Mouse (Mus musculus) kidney, postnatal 4 days (tissue): Measurements from ENCODE around the gene Kit.

Experiments used
- DNase-seq, 2 experiments: peaks; one replicate each; pipeline ENCODE4 v3.0.0; 2021; ENCODE audit warnings: mixed read lengths in 2 of 2

Kit gene

DNA sequence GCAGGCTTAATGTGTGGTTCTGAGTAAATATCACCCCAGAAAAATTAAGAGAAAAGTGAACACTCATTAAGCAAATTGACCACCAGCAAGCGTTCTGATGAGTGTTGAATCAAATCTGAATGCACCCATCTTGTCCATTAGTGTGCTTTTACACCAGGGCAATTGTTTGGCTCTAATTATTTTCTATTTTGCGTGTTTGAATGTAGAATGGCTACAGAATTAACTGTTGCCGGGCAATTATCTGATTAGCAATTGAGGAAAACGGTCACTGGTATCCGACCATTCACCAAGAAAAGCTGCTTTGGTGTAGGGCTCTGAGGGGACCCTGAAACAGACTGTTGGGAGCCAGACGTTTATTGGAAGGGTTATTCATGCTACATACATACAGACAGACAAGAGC lies 16.2 kb downstream of the Kit start:
- DNase-seq, result no peak

DNA sequence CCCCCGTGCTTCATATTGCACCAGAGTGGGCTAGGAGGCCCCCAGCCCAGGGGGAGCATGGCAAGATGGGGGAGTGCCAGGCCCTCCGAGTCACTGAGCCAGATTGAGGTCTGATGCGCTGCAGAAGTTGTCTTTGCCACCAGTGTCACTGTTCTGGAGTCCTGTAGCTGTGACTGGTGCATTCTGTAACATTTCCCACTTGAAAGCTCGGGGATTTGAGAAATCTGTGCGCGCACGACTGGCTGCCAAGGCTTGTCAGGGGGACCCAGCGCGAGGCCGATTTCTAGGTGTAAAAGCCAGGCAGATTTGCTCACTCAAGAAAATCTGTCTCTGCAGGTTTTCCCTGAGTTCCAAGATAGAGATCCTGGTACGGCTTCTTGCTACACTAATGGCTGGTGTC lies 16.9 kb downstream of the Kit start:
- no peak for DNase-seq

DNA sequence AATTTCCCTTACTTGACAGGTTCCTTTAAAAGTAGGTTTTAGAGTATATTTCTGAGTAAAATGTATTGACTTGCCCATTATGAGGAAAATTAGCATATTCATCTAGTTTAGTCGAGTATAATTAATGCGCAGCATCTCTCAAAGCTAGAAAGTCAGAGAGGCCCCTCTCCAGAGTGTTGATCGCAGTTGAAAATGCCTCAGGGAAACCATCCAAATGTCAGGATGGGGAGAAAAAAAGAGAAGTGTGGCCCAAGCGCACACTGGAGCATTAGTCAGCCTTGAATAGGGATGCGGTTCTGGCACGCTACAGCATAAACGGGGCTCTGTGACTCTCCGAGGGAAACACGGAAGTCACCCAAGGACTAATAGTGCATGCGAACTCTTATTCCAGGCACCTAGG lies 20.6 kb downstream of the Kit start:
- no peak for DNase-seq

DNA sequence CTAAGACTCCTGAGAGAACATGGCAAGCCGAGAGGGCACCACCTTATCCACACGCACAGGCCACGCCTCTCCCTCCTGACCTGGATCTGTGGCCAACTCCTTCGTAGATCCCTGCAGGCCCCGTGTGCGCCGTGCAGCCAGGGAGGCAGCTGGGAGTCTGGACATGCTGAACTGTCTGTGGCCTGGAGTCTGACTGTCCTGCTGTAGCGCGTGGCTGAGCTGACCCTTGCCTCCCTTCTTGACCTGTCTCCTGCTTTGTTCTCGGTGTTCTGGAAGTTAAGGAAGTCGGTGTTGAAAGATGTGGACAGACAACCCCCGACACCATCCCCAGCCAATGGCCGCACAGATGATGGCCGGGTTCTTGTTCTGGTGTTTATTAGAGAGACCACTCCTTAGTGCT lies 21.5 kb downstream of the Kit start:
- DNase-seq, result peak; percentile 32 to 51

DNA sequence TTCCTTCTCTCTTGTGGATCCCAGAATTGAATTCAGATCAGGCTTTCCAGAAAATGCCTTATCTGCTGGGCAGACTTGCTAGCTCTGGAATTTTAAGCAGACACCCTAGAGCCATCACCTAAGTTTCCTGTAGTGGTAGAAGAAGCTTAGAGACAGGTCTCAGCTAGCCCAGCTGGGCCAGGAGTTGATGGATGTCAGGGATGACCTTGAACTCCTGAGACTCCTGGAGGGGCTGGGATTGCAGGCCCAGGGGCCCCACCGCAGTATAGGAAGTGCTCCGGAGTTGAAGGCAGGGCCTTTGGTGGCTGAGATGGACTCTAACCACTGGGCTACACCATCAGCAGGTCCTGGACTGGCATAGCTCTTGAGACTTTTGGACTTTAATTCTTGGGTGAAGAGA lies 22.6 kb downstream of the Kit start:
- no peak for DNase-seq

DNA sequence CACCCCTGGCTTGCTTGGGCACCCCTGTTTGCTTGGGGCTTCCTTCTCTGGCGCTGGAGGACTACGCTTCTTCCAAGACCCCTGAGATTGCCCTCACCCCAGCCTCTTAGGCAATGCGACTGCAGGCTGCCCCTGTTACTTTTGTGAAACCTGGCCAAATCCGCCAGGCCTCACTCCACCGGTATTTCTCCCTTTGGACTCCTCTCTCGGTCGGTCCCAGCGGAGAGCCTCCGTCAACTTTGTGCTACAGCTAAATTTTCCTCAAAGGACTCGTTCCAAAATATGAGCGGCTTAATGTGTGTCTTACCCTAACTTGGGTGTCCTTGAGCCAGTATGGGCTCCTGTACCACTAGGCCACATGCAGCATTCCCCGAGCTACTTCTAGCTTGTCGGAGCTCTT lies 23.8 kb downstream of the Kit start:
- no peak for DNase-seq

DNA sequence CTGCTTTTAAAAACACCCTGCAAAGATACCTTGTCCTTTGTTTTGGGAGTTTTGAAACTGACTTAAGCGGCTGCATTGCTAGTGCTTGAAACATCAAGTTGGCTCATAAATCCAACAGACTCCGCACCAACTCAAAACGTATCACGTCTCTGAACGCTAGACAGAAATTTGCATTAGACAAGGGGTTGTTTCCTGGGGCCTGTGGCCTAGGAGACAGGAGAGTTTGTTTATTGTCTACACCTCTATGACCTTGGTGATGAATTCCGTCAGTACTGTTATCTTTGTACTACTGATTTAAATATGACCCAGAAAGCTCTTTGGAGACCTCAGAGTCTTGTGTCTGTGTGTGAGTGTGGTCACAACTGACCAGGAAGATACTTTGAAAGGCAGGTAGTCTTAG lies 25.3 kb downstream of the Kit start:
- DNase-seq, result no peak

DNA sequence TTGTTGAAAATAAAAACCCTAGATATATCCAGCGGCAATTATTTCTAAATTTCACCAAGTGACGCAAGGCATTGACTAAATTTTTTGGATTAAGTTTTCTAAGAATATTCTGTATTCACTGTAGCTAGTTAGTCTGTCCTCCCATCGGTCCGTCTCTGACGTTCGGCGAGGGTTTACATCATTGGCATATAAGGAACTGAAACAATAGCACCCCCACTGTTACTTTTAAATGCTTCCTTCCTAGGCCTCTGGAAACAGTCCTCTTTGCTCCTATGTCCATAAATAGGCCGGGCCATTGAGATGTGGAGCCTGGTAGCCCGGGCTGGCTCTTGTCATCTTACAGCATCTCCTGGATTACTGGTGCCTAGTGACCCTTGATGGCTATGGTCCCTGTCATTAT lies 29.5 kb downstream of the Kit start:
- no peak for DNase-seq

DNA sequence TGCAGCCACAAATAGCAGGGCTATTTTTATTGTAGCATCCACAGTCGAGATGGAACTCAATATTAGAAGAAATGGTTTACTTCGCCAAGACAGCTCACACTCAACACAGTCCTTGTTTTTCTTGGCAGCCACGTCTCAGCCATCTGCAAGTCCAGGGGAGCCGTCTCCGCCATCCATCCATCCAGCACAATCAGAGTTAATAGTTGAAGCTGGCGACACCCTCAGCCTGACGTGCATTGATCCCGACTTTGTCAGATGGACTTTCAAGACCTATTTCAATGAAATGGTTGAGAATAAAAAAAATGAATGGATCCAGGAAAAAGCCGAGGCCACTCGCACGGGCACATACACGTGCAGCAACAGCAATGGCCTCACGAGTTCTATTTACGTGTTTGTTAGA lies 32.2 kb downstream of the Kit start:
- peak; percentile 16 to 30 for DNase-seq

DNA sequence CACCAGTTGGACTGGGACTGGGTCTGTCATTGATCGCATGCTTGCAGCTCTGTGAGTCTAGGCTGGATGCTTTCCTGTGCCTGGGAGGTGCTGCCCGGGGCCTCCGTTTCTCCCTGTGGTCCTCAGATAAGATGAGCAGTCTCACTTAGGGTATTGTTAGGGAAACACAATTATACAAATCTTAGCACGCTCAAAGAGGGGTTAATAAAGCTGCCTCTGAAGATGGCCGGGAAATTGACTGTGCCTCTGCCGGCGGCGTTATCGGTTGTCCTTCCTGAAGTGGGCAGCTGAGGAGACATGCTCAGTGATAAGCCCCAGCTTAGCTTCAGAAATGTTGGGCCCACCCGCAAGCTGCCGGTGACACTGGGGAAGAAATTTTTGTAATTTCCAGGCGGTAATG lies 33.3 kb downstream of the Kit start:
- no peak for DNase-seq

DNA sequence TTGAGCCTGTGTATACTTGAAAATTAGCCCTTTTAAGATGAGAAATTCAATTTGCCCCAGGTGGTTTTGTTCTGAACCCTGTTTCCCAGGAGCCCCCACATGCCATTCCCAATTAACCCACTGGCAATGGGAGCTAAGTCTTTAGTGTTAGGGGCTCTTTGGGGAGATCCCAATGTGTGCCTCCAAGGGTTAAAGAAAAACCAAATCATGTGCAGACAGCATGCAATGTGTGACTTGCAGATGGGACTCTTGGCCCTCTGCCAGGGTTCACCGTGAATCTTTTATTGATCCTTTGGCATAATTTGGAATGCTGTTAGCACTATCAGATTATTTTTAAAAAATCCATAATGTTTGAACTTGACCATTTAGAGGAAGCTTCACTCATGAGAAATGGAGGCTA lies 37.7 kb downstream of the Kit start:
- no peak for DNase-seq

DNA sequence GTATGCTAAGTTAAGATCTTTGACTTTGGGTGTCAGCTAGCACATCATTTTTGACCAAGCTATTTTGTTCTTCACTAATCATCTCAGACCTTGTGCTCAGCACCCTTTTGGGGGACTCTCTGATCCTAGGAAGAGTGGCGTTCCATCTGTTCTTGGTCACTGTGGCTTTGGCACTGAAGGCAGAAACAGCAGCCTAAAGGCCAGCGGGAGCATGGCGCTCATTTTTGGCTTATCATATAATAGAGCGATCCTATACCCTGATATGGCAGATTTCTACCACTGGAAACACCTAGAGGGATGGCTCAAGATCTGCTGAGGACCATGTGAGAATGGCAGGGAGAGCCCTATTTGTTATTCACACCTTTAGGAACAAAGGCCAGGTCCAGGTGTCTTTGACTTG lies 38.2 kb downstream of the Kit start:
- DNase-seq, result no peak

DNA sequence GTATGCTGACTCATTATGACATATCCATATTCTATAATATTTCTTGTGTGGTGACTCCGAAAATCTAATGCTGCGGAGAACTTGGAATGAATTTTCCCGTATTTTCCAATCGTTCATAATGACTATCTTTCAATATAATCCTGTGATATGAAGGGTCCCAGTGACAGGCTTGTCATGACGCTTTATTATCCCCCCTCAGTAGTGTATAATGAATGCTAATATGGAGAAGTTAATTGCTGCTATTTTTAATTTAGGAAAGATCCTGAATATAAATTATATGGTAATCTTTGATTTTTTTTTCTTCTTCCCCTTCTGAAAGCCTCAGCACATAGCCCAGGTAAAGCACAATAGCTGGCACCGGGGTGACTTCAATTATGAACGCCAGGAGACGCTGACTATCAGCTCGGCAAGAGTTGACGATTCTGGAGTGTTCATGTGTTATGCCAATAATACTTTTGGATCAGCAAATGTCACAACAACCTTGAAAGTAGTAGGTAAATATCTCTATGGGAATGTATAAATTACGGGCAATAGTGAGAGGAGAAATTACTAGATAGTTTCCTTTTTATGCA lies 40.4 kb downstream of the Kit start:
- DNase-seq, result no peak

DNA sequence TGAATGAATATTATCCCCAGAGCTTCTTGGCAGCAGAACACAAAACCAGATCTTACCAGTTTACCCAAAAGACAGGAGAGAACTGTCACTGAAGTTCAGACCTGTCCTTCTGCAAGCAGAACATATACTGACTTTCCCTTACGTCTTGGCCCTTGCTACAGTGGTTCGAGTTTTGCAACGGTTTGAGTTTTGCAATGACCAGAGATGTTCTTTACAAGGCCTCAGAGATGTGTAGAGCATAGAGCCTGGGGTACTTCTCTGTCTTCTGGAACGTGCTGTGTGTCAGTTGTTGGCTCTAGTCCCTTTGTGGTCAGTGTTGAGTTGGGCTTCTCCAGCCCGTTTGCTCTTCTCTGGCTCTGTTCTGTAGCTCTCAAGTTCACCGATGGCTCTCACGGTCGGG lies 40.9 kb downstream of the Kit start:
- DNase-seq, result no peak

DNA sequence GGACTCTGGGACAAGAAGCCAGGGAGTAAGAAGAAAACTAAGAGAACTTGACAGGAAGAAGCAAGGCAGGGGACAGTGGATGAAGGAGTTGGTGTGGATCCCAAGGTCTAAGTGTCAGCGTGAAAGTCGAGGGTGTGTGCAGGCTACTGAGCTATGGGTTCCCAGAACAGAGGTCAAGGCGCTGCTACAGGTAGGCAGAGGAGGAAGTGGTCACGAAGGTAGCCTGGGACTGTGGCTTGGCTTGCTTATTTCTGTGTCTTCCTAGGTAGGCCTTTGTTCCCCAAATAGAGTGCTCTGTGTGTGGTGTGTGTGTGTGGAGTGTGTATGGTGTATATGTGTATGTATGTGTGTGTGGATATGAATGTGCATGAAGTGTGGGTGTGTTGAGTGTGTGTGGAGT lies 47.7 kb downstream of the Kit start:
- no peak for DNase-seq

DNA sequence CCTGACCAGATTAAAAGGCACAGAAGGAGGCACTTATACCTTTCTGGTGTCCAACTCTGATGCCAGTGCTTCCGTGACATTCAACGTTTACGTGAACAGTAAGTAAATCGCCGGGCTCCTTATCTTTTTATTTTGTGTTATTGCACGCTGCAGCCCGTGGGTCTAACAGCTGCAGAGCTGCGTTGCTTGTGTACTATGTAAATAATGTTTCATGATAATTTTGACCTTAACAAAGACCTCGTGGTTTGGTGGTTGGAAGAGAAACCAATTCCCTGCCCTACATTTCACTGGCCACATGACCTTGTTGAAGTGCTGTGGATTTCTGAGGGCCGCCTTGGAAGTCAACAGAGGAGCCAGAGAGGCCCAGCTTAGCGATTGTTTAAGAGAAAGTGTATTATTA lies 48.3 kb downstream of the Kit start:
- no peak for DNase-seq

DNA sequence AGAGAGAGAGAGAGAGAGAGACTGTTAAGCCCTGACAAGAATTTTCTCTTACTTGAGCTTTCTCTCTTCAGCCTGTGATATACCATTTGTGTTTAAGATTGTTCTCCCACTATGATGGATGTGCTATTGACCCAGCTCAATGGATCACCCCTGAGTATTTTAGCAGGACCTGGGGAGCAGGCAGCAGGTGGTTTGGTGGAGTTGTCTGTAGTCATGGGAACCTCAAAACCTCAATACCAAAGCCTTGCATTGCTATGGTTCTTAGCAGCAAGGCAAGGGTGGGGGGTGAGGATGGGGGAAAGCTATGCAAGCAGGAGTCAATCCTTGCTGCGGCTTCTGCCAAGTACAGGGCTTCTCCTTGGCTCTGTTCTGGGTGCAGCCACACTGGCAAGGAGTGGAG lies 48.8 kb downstream of the Kit start:
- DNase-seq, result no peak

DNA sequence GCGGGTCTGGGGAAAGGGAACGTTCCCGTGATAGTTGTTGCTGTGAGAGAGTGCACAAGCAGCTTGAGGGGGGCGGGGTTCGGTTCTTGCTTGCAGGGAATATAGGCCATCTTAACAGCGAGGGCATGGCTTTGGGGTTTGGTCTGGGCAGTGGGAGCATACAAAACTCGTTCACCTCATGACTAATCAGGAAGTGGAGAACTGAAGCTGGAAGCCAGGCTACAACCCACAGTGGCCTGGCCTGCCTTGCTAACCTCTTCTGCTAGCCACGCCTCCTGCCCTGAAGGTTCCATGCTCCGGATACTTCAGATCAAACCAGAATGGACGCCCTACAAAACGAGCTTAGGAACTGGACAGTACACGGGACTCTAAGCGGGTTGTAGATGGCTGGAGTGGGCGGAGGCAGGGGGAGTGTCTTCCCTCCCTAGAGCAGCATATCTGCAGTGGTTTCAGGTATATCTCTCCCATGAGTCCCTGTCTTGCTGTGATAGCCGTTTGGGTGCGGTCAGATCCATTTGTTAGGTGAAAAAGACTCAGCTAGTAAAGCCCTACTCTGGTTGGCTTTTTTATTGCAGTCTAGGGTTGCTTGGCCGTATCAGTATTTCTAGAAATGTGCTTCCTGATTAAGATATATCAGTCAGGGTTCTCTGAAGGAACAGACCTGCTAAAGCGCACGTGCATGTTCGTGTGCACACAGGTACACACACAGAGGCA lies 49.4 kb downstream of the Kit start:
- no peak for DNase-seq

DNA sequence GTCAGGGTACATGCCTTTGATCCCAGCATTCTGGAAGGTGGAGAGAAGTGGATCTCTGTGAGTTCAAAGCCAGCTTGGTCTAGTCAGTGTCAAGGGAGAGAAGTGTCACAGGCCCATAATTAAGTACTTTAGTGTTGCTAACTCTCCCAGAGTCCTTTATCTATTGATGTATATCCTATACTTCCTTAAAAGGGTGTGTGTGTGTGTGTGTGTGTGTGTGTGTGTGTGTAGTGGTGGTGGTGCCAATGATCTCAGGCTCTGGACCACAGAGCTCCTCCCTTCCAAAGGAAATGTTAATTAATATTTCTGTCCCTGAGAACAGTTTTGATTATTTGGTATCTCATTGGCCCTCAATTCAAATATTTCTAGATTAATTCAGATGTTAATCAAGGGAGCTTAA lies 50.3 kb downstream of the Kit start:
- no peak for DNase-seq

DNA sequence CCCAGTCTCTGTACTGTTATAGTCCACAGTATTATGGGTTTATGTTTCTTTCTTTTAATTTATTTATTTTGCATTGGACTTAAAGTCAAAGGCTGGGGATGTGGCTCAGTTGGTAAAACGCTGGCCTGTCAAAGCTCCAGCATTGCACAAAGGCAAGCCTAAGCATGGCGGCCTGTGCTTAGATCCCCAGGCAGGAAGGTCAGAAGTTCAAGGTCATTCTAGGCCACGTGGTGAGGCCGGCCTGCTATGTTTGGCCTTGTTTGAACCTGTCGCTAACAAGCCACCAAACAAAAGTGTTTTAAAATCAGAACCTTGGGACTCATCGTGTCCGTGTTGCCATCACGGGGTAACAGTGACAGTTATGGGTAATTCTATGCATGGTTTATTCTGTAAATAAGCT lies 51.6 kb downstream of the Kit start:
- no peak for DNase-seq

DNA sequence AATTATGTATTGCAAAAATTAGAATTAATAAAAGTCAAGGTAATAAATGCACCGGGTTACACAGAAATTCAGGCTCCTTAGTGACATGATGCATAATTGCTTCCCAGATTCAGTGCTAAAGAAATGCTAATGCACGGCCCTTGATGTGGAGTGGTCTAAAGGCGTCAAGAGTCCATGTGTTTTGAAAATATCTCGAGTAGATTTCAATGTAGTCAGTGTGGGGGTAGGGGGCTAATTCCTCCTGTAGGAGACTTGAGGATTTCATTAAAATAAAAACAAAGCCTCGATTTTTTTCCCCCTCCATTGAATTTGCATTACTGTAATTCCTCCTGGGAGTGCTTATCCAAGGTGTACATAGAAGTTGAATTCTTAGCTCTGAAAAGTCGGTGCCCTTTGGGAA lies 52.0 kb downstream of the Kit start:
- no peak for DNase-seq

DNA sequence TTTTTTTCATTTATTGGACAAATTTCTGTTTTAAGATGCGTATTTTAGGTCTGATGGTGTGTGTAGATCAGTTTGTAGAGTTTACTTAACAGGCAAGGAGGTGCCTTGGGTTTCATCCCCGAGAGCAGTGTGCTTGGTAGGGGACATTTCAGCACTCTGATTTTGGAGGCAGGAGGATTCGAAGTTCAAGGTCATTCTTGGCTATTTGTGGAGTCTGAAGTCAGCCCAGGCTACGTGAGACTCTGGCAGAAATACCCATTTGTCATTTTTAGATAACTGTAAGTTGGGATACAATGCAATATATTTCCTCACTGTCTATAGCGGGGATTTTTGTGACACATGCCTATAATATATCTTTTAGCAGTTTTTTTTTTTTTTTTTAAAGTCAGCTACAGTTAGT lies 57.5 kb downstream of the Kit start:
- DNase-seq, result no peak

DNA sequence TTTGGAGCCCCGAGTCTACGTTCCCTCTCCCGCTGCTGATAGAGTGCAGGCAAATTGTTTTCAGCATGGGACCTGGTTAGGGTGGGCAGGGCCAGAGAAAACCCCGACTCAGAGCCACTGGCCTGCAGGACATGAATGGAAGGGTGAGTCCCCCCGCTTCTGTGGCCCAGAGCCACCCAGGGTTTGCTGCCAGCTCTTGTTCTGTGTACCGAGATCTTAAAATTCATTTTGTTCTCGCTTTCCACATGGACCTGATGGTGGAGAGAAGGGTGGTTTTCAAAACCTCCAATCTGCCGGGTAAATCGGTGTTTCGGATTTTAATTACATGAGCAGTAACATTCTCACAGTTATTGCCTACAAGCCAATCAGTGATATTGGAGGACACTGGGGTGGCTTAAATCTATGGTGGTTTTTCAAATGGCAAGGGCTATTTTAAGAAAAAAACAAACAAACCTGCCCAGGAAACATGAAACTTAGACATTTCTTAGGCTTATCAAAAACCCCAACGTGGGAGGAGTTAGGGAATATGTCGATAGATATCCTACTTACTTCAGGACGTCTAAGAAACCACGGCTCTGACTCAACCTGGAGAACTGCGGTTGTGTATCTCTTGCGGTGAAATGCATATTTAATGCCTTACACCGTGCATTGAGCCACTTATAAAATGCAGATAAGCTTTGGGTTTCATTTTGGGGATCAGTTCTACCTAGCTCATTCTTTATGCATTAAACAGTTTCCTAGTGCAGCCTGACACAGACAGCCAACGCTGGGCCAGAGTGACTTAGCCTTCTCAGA lies 58.3 kb downstream of the Kit start:
- no peak for DNase-seq

DNA sequence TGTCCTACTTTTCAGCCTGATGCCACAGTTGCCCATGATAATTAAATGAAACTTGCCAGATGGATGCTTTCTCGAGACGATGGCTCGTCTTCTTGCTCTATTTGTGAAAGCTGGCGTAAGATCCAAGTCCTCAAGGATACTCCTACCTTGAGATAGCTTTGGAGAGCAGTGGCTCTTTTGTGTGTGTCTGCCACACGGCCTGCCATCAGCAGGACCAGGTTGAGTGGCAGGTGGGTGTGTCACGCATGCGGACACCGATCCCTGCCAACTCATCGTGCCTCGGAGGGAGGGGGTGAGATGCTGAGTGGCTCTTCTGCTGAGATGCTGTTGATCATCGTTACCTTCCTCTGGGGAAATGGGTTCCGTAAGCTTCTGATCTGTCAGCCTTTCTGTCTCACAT lies 60.7 kb downstream of the Kit start:
- no peak for DNase-seq

DNA sequence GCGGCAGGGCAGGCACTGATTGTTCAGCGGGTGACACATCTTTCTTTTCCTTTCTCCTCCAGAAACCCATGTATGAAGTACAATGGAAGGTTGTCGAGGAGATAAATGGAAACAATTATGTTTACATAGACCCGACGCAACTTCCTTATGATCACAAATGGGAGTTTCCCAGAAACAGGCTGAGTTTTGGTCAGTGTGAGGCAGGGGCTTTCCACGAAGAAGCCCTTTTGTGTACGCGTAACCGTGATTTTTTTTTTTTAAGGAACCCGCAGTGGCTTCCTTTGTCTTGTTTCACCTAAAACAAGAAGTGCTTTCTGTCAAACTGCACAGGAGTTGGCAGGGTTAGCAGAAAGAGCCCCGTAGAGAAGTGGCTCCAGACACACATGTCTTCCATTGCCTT lies 65.9 kb downstream of the Kit start:
- no peak for DNase-seq
